Mouse (Mus musculus): ENCODE measurements at regions not wholly inside any gene's neighbourhood (a gene's known extent, or its start where the extent isn't known, plus 50 kb on each side); places are given as distances from the start of the nearest gene placed in this dataset.
"Not testable (repeated sequence)": the region's sequence is repeated elsewhere in the genome, so short reads cannot be mapped to it uniquely, and the experiment has no call there.

DNA sequence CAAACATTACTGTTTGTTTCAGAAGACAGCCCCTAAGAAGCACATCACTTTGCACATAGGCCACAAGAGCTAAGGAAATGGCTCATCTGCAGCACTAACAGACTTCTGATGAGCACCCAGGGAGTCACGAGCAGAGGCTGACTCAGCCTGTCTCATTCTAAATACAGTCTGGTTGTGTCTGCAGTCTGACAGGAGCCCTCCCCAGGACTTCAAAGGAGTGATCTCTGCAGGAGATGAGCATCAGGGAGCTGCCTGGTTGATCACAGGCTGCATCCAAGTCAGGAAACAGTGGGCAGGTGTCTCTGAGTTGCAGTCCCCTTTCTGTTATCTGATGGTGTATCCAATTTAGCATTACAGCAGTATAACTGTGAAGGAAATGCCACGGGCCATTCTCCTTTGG, 188.5 kb upstream of the Myo3a start:
- DNase-seq (ENCODE audit: low spot score) (no peak), ATAC-seq (ENCODE audit: low FRiP score, low TSS enrichment) (no peak)
- TF ChIP-seq EP300 (optimal IDR thresholded peaks at IDR 0.05): no peak
- TF ChIP-seq CTCF (IDR thresholded peaks at IDR 0.05; ENCODE audit: low read depth): no peak
- 47% methylated on average over 2 of the region's 2 CpGs for WGBS
- H3K27me3 ChIP-seq (ENCODE audit: control insufficient read depth, insufficient read depth, low read length): no peaks in the 10 kb centered on the region
- no peak overlapping the region for H3K9ac ChIP-seq (ENCODE audit: low read length)
- no peak overlapping the region for H3K27ac ChIP-seq (replicated peaks)
- H3K4me1 ChIP-seq (replicated peaks; ENCODE audit: control insufficient read depth, insufficient read depth): no peaks in the 10 kb centered on the region
- H3K9me3 ChIP-seq (ENCODE audit: control insufficient read depth, low read length): no peaks in the 10 kb centered on the region
- no peak overlapping the region for H3K4me3 ChIP-seq (ENCODE audit: low read depth, low read length)
- no peak overlapping the region for H3K4me2 ChIP-seq (replicated peaks; ENCODE audit: low read depth)
- H3K36me3 ChIP-seq (ENCODE audit: control insufficient read depth, insufficient read depth, low read length): no peaks in the 10 kb centered on the region

- H3K4me3 ChIP-seq (ENCODE audit: low read depth, low read length); H3K27me3 ChIP-seq (ENCODE audit: control insufficient read depth, insufficient read depth, low read length); H3K27ac ChIP-seq (replicated peaks); H3K36me3 ChIP-seq (ENCODE audit: control insufficient read depth, insufficient read depth, low read length); DNase-seq (ENCODE audit: low spot score); H3K4me2 ChIP-seq (replicated peaks; ENCODE audit: low read depth); ATAC-seq (ENCODE audit: low FRiP score, low TSS enrichment); H3K9me3 ChIP-seq (ENCODE audit: control insufficient read depth, low read length); H3K4me1 ChIP-seq (replicated peaks; ENCODE audit: control insufficient read depth, insufficient read depth); H3K9ac ChIP-seq (ENCODE audit: low read length): not testable (repeated sequence)
- 66% methylated on average over 6 of the region's 6 CpGs for WGBS
These were observed 183.4 kb upstream of the Myo3a start for GRCm38 (mm10) chr2:22043937-22044336.

DNA sequence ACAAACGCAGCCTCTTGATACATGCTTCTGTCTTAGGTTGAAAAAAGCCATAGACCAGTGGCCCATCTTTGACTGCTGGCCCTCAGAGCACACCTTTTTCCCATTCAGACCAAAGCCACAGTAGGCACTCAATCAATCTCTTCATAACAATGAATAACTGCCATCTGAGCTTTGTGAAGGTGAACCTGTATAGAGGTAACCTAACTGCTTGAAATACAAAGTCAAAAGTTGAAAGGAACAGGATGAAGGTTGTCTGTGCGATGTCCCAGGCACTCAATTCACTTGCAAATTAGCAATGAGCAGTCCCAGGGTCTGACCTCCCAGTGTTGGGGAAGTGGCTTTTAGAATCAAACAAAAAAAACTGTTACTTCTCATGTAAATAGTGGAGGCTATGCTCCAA, 182.4 kb upstream of the Myo3a start:
- no peak for TF ChIP-seq CTCF (IDR thresholded peaks at IDR 0.05; ENCODE audit: low read depth)
- no peak for TF ChIP-seq EP300 (optimal IDR thresholded peaks at IDR 0.05)
- H3K27me3 ChIP-seq (ENCODE audit: control insufficient read depth, insufficient read depth, low read length): no peaks in the 10 kb centered on the region
- H3K4me2 ChIP-seq (replicated peaks; ENCODE audit: low read depth): no peak overlapping the region
- no peak overlapping the region for H3K9ac ChIP-seq (ENCODE audit: low read length)
- H3K36me3 ChIP-seq (ENCODE audit: control insufficient read depth, insufficient read depth, low read length): no peaks in the 10 kb centered on the region
- no peak for ATAC-seq (ENCODE audit: low FRiP score, low TSS enrichment)
- no peaks in the 10 kb centered on the region for H3K4me1 ChIP-seq (replicated peaks; ENCODE audit: control insufficient read depth, insufficient read depth)
- WGBS: 66% methylated on average over 2 of the region's 2 CpGs
- no peak overlapping the region for H3K27ac ChIP-seq (replicated peaks)
- no peaks in the 10 kb centered on the region for H3K9me3 ChIP-seq (ENCODE audit: control insufficient read depth, low read length)
- H3K4me3 ChIP-seq (ENCODE audit: low read depth, low read length): no peak overlapping the region
- no peak for DNase-seq (ENCODE audit: low spot score)

DNA sequence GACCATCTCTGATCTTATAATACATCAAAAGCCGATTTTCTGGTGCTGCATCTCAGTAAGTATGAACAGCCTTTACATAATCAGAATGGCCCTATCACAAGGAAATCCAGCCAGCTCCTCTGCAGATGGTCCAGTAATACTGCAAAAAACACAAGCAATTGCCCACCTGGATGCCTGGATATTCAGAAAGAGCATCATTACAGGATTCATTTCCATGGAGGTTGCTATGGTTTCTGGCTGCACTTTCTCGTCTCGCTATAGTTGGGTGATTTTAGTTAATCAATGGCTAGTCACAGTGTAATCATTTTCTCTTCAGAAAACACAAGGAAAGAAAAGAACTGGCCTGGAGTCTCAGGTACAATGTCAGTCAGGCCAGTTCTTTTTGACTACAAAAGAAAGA, 179.8 kb upstream of the Myo3a start:
- Histone ChIP-seq H3K27me3 (ENCODE audit: control insufficient read depth, insufficient read depth, low read length) (no peaks in the 10 kb centered on the region), H3K9me3 (ENCODE audit: control insufficient read depth, low read length) (no peaks in the 10 kb centered on the region), H3K4me3 (ENCODE audit: low read depth, low read length) (no peak overlapping the region), H3K36me3 (ENCODE audit: control insufficient read depth, insufficient read depth, low read length) (no peaks in the 10 kb centered on the region), H3K9ac (ENCODE audit: low read length) (no peak overlapping the region), H3K4me1 (replicated peaks; ENCODE audit: control insufficient read depth, insufficient read depth) (no peaks in the 10 kb centered on the region), H3K4me2 (replicated peaks; ENCODE audit: low read depth) (no peak overlapping the region), H3K27ac (replicated peaks) (no peak overlapping the region)
- ATAC-seq (ENCODE audit: low FRiP score, low TSS enrichment): no peak
- 58% methylated on average over 3 of the region's 3 CpGs for WGBS
- no peak for DNase-seq (ENCODE audit: low spot score)
- TF ChIP-seq EP300 (optimal IDR thresholded peaks at IDR 0.05): no peak
- no peak for TF ChIP-seq CTCF (IDR thresholded peaks at IDR 0.05; ENCODE audit: low read depth)

DNA sequence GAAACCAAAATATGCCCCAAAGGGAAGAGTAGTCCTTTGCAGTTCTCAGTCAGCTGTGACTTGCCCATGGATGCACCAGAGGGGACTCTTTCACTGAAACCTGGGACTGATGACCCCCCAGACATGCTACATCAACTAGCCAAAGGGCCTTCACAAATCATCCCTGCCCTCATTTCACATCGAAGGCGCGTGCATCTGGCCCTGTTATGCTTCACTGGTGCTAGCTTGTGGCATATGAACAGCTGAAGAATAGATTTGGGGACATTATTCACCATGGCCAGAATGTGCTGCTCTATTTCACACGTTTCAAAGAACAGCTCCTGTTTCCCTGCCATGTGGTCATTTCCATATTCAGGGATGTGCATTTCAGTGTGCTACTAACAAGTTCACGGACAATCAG, 160.8 kb upstream of the Myo3a start:
- H3K9me3 ChIP-seq (ENCODE audit: control insufficient read depth, low read length): no peaks in the 10 kb centered on the region
- no peak for ATAC-seq (ENCODE audit: low FRiP score, low TSS enrichment)
- no peak for DNase-seq (ENCODE audit: low spot score)
- no peak overlapping the region for H3K27ac ChIP-seq (replicated peaks)
- H3K4me3 ChIP-seq (ENCODE audit: low read depth, low read length): no peak overlapping the region
- 80% methylated on average over 5 of the region's 5 CpGs for WGBS
- no peak overlapping the region for H3K4me2 ChIP-seq (replicated peaks; ENCODE audit: low read depth)
- H3K27me3 ChIP-seq (ENCODE audit: control insufficient read depth, insufficient read depth, low read length): no peaks in the 10 kb centered on the region
- H3K9ac ChIP-seq (ENCODE audit: low read length): no peak overlapping the region
- no peak for TF ChIP-seq CTCF (IDR thresholded peaks at IDR 0.05; ENCODE audit: low read depth)
- no peak for TF ChIP-seq EP300 (optimal IDR thresholded peaks at IDR 0.05)
- H3K36me3 ChIP-seq (ENCODE audit: control insufficient read depth, insufficient read depth, low read length): no peaks in the 10 kb centered on the region
- no peaks in the 10 kb centered on the region for H3K4me1 ChIP-seq (replicated peaks; ENCODE audit: control insufficient read depth, insufficient read depth)

GRCm38 (mm10) chr2:22096848-22097247, 130.5 kb upstream of the Myo3a start:
- 45% methylated on average over 2 of the region's 2 CpGs for WGBS

More at GRCm38 (mm10) chr2:22096848-22097247, 130.5 kb upstream of the Myo3a start:
- H3K9ac ChIP-seq (ENCODE audit: low read length): no peak overlapping the region
- H3K27ac ChIP-seq (replicated peaks): no peak overlapping the region
- DNase-seq (ENCODE audit: low spot score): peak; percentile 38
- TF ChIP-seq EP300 (optimal IDR thresholded peaks at IDR 0.05) (no peak), CTCF (IDR thresholded peaks at IDR 0.05; ENCODE audit: low read depth) (no peak)
- no peak overlapping the region for H3K4me3 ChIP-seq (ENCODE audit: low read depth, low read length)
- H3K36me3 ChIP-seq (ENCODE audit: control insufficient read depth, insufficient read depth, low read length): no peaks in the 10 kb centered on the region
- H3K9me3 ChIP-seq (ENCODE audit: control insufficient read depth, low read length): no peaks in the 10 kb centered on the region
- H3K4me2 ChIP-seq (replicated peaks; ENCODE audit: low read depth): no peak overlapping the region
- peak; percentile 90 for ATAC-seq (ENCODE audit: low FRiP score, low TSS enrichment)
- H3K27me3 ChIP-seq (ENCODE audit: control insufficient read depth, insufficient read depth, low read length): no peaks in the 10 kb centered on the region
- H3K4me1 ChIP-seq (replicated peaks; ENCODE audit: control insufficient read depth, insufficient read depth): no peaks in the 10 kb centered on the region

All from stomach, postnatal 0 days (tissue).